Mouse (Mus musculus): ENCODE results near the gene Nenf.

DNA sequence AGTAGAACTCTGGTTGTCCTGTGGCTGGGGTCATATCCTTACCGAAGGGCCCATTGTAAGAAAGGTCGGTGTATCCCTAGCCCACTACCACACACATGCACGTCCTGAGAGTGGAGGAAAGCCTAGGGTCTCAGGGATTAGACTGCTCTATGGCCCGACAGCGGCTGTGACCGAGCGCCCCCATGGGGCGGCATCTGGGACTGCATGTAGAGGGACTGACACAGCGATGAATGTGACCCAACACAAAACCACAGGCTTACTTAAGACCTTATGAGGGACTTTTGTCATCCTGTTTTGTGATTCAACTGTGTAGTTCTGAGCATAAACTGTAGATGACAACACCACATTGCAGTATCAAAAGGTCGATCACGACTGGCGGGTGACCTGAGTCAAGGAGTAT lies 42.5 kb downstream of the Nenf start:
- TF ChIP-seq POLR2A (IDR thresholded peaks at IDR 0.05; ENCODE audit: borderline replicate concordance, insufficient read depth, low read length) = no peak
- TF ChIP-seq CTCF (IDR thresholded peaks at IDR 0.05; ENCODE audit: borderline replicate concordance, insufficient read depth, low read depth, low read length) = peak; percentile 71

Measured in cerebellum, adult 2 months (tissue).